Mouse (Mus musculus) retina, postnatal 7 days (tissue): Measurements from ENCODE around the gene Ruvbl1.

Experiments
- DNase-seq: peaks from one replicate; pipeline ENCODE4 v3.0.0-alpha.2; 2012; ENCODE audit warnings: low read depth, low spot score

Ruvbl1 gene

DNA sequence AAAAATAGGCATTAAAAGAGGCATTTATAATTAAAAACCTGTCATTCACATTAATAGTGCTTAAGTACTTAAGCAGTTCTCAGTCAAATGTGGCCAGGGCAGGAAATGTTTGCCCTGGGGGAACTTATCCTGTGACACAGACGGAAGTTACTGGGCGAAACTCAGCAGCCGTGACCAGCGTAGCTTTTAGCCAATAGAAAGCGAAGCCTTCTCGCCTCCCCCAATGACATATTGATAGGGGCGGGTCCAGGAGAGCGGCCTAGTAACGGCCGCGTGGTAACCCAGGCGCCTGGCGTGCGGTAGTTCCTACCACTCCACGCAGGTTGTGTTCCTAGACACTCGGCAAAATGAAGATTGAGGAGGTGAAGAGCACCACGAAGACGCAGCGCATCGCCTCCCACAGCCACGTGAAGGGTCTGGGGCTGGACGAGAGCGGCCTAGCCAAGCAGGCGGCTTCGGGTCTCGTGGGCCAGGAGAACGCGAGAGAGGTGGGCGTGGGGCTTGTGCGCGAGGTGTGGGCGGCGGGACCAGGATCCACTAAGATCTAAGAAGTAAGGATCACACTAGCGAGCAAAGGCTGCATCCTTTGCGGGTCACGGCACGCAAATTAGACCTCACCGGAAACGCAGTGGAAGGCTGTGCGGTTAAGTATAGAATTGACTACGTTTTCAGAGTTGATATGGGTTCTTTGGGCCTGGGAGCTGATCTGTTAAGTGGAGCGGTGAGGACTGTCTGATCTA, at the start of gene Ruvbl1:
TSS of gene Ruvbl1 (plus strand) at position 229 of the 740 bp plus-strand sequence.
- DNase-seq: peak; percentile 91

DNA sequence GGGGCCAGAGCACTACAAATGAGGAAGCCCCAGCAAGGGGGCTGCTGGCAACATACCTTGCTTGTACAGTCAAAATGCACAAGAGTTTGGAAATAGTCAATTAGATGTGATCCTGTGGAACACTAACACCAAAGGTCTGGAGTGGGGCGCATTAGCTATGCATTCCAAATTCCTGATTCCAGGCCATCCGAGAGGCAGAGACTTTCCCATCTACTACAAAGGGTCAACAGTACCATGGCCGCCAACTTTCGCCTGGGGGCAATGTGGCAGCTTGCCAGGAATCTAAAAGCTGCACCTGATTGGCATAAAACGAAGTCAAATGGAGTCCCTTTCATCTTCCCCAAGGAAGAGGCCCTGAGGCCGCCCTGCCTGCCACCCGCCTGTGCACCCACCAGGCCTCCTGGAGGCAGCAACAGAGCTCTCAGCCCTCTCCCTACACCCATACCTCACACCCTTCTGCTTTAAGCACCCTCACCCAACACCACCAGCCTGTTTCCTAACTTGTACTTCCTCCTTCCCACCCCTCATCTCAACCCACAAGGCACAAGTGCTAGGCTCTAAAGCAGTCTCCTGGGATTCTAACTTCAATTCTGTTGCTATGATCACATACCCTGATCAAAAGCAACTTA, 49.0 kb upstream of the Ruvbl1 start:
- no peak for DNase-seq

DNA sequence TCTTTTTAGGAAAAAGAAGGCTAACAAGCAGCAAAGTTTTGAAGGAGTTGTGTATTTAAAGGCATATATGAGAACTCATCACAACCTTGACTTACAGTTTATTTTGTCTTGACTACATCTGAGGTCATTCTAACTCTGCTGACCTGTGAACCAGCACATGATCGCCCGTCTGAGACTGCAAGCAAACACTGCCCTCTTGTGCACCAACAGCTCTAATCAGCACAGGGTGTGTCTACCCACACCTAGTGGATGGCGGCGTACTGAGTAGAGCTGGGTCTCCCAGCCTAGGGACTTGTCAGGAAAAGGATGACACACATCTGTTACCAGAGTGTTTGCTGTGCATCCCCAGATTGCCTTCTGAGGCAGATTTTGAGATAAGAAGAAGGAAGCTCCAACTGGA, 34.0 kb upstream of the Ruvbl1 start:
- peak; percentile 13 for DNase-seq

DNA sequence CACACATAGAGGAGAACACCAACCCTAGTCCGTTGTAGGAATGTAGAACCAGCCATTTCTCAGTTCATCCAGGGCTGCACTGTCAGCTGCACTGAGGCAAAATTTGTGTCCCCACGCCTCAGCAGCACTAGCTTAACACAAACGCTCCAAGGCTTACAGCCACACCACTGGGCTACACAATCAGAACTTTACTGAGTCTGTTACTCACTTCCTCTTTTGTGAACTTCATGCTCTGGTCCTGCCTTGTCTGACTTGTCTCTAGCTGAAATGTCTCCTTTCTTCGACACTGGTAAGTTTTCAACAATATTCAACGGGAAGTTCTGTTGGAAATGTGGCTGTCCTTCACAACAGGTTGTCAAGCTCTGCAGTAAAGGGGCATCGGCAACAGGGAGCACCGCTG, 29.6 kb upstream of the Ruvbl1 start:
- DNase-seq: no peak

DNA sequence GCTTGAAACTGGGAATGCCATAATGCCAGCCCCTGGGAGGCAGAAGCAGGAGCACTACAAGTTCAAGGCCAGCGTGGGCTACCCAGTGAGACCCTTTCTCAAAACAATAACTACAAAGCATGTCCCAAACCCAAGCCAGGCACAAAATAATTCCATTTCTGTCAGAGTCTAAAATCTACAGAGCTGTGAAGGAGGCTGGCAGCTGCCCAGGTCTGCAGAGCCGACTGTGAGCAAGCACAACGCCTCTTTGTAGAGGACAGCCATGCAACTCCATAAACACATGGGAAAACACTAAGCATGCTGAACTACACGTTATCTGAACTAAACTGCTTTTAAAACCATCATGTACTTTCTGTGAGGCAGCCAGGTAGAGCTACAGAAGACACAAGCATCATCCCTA, 26.2 kb upstream of the Ruvbl1 start:
- DNase-seq: no peak

DNA sequence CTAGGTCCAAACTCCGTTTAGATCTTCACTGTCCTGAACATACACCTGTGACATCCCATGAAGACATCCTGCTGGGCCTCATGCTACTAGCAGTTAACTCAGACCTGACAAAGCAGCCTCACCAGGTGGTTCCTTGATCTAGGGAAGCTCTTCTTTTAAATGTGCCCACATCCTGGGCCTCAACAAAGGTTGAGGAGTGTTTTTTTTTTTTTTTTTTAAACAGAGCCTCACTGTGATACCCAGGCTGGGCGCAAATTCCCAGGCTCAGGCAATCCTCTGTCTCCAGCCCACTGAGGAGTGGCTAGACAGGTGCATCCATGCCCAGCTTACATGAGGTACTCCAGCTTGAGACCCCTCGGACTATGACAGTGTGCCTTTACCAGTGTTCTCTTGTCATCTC, 22.7 kb upstream of the Ruvbl1 start:
- no peak for DNase-seq

DNA sequence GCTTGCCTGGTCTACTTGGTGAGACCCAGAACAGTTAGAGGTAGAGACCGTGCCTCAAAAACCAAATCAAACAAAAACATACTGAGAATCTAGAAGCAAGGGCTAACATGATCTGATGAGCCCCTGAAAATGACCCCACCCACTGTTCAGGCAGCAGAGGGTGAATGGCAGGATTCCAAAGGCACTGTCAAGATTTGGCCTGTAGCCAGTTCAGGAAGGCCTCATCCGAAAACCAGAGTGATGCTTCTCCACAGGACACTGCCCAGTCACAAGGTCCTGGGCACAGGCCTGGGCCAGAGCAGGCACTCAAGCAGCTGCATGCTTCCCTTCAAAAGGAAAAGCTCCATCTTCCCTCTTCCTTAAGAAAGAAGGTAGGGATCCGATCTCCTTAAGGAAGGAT, 21.8 kb upstream of the Ruvbl1 start:
- DNase-seq: no peak

DNA sequence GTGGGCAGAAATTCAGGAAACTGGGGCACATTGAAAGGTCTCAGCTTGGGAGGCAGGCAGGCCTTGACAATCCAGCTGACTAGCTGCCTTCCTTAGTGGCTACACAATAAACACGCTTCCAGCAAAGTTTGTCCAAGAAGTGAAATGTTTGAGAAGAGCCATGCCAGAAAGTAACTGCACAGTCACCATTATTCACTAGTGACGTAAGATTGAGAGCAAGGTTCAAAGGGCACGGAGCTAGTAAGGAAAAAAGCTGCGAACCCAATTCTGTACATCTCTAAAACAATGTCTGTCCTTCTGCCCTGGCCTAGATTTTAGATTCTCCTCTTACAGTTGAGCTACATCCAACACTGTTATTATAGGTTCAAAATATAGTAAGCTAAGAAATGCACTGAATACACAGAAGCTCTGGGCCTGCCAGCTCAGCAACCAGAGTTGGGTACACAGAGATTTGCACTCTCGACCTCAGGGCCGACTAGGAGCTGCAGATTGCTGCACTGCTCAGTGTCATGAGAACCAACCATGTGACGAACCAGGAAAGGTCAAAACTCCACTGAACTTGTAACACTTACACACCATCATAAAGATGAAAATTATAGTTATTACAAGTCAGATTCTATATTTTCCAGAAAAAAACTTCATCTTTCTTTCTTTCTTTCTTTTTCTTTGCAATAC, 21.0 kb upstream of the Ruvbl1 start:
- no peak for DNase-seq

DNA sequence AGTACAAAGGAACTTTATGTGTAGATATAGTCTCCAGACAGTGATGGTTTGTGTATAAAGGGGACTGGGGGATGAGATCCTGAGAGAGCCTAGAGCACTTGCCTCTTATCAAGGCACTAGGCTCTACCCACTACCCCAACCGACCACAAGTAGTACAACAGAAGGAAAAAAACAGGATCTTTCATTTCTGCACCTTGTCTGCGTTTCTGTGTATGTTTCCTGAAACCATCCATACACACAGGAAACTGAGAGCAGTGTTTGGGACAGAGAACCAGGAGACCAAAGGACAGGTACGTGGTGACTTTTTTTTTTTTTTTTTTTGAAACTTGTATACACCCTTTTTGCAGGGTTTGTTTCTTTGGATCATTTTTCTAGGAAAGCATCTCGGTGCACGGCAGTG, 19.5 kb upstream of the Ruvbl1 start:
- DNase-seq: no peak

DNA sequence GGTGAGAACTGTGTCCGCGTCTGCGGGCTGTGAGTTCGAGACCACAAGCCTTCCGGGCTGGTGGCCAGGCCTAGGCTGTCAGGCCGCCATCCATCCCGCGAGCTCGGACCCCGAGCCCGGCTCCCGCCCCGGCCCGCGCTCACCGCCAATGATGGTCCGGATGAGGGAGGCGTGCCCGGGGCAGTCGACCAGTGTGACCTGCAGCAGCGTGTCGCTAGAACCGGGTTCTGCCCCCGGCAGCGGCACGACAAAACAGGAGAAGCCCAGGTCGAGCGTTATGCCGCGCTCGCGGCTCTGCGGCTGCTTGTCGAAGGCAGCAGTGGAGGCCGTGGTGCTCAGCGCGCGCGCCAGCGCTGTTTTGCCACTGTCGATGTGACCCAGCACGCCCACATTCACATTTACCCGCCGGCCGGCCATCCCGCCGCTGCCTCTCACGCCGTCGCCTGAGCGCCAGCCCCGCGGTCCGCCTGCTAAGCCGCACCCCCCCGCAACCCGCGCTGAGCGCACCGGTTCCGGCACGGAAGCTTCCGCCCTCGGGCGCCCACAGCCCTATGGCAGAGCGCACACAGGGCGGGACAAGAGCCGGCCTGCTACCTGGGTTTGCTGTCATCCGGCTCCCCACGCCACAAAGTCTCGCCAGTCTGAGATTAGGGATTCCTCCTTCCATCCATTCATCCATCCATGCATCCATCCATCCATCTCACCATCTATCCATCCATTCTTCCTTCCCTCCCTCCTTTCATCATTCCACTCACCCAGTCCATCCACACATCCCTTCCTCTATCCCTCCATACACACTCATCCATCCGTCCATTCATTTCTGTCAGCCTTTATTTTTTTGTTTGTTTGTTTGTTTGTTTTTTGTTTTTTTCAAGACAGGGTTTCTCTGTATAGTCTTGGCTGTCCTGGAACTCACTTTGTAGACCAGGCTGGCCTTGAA, 18.9 kb upstream of the Ruvbl1 start, which contains the start of gene Eefsec:
TSS of gene Eefsec (minus strand) at position 477 of the 940 bp plus-strand sequence.
- peak; percentile 70 for DNase-seq

DNA sequence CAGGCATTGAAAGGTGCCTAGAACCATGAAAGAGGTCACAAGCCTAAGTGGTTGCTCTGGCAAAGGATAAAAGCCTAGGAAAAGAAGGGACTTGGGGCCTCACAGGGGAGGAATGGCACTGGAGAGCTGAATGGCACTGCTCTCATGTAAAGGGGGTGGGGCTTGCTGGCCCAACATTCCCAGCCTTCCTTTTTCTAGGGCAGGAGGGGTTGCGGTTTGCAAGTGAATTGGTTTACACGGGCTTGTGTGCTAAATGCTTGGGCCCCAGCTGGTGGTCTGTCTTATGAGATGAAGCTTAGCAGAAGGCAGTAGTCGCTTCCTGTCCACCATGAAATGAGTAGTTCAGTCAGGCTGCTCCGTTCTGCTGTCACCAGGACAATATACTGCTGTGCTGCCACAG, 17.8 kb upstream of the Ruvbl1 start:
- DNase-seq: no peak

DNA sequence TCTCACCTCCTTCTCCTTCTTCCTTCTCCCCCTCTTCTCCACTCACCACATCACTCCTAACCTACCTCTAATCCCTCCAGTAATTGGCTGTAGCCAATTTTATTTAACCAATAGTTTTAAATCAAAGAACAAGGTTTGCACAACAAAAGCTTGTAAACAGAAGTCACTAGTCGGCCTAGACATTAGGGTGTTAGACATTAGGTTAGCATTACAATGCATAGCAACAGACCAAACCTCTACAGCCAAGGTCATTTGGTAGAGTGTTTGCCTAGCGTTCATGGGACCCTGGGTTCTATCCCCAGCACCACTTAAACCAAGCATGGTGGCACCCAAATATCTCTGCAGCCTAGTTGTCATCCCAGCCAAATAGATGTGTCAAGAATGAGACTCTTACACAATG, 10.7 kb upstream of the Ruvbl1 start:
- DNase-seq: no peak

DNA sequence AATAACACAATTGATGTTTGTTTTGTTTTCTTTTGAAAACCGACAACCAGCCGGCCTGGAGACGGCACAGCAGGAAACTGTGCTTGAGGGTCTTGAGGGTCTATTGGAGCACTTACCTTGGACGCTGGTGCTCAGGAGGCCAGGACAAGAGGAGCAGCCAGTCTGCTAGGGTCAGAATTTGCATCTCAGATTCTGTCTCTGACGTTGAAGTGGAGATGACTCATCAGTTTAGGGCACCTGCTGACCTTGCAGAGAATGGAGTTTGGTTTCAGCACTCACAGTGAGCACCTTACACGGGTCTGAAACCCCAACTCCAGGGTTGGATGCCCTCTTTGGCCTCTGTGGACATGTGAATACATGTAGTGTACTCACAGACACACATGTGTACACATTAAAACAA, 4.7 kb downstream of the Ruvbl1 start:
- no peak for DNase-seq

DNA sequence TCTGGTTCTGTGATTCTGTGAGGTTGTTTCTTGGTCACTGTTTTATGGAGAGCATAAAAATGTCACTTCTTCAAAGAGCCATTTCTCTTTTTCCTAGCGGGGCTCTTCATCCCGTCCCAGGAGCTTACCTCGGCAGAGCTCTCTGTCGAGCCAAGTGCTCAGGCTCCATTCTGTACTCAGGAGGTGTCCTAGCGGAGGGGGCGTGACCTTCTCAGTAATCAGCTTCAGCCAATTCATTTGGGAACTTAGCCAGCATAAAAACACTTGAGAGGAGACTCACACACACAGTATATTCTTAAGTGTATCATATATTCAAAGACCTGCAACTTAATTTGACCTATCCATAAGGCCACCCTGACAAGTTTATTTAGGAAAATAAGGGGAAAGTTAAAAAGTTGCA, 15.2 kb downstream of the Ruvbl1 start:
- no peak for DNase-seq

DNA sequence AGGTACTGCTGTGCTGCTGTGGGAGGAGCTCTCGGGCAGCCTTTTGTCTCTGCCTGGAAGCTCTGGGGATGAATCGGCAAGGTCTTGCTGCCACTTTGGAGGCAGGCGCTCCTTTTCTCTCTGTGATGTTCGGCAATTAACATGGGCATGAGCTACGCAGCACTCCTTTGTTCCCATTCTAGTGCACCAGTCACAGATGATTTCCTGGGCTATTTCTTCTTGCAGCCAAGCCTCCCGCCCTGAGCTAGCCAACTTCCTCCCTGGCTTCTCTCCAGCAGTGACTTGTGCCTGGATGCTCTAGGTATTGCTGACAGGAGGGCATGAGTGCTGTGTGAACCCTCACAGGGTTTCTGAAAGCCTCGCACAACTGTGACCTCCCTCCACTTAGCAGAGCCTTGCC, 17.9 kb downstream of the Ruvbl1 start:
- no peak for DNase-seq

DNA sequence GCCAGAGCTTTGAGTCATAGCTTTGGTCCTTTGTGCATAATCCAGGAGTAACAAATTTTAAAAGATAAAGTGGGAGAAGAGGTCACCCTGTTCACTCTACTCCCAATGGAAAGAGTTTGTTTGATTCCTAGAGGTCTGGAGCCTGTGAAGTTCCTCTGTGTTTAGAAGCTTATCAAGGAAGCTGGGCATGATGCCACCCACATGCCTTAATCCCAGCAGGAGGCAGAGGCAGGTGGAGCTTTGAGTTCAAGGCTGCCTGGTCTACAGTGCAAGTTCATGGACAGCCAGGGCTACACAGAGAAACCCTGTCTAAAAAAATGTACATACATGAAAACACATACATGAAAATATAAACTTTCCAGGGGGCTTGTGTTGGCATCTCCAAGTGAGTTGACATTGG, 18.7 kb downstream of the Ruvbl1 start:
- no peak for DNase-seq

DNA sequence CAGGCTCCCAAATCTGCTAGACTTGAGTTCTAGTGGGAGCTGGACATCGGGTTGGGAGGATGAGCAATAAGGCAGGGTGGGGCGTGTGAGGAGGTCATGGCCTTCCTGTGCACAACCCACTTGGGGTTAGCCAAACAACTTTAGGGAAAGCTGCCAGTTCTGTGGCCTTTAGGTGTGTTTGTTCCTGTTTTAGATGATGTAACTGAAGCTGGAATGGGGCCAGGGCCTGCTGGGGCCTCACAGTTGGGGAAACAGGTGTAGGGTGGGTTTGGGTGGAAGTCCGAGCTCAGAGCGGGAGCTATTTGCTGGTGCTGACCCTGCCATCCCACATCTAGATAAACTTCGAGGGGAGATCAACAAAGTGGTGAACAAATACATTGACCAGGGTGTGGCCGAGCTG, 20.2 kb downstream of the Ruvbl1 start:
- DNase-seq: no peak

DNA sequence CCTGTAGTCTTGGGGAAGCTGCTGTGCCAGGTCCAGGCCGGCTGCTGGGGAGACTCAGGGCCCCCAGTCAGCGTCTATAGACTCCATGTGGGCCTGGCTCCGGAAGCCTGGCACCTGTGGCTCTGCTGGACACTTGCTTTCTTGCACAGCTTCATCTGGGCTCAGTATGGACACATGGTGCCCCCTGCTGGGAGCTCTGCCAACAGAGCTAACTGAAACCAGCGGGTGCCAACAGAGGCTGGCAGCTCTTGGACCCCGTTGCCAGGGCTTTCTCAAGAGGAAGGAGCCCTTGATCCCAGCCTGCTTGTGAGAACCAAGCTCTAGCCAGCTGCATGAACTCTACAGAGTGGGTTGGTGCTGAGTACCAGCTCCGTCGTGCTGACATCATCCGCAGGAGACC, 21.7 kb downstream of the Ruvbl1 start:
- DNase-seq: peak; percentile 54

DNA sequence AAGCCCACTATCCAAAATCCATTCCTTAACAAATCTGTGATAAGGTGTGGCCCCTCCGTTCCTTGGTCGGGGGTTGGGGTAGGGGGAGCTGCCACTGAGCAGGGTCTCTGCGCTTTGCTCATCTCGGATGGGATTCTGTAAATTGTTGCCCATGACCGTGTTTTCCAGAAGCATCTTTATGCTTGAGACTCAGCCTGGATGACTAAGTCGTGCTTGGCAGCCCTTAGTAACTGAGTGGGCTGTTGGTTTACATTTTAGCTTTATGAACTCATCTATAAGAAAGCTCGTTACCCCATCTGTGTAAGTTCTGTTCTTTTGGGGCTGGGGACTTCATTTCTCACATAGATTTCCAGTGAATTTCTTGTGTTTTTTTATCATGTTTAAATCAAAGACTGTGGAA, 23.8 kb downstream of the Ruvbl1 start:
- DNase-seq: no peak

DNA sequence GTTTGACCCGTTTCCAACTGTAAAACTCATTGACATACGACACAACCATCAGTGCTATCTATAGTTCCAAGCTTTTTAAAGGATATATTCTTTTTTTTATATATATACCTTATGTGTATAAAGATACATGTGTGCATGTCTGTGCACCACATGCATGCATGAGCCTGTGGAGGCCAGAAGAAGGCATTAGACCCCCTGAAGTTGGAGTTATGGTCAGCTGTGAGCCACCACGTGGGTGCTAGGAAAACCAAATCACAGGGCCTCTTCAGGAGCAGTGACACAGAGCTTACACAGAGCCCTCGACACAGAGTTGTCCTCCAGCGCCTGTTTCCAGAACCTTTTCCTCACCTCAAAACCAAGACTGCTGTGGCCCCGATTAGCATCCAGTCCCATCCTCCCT, 24.6 kb downstream of the Ruvbl1 start:
- no peak for DNase-seq

DNA sequence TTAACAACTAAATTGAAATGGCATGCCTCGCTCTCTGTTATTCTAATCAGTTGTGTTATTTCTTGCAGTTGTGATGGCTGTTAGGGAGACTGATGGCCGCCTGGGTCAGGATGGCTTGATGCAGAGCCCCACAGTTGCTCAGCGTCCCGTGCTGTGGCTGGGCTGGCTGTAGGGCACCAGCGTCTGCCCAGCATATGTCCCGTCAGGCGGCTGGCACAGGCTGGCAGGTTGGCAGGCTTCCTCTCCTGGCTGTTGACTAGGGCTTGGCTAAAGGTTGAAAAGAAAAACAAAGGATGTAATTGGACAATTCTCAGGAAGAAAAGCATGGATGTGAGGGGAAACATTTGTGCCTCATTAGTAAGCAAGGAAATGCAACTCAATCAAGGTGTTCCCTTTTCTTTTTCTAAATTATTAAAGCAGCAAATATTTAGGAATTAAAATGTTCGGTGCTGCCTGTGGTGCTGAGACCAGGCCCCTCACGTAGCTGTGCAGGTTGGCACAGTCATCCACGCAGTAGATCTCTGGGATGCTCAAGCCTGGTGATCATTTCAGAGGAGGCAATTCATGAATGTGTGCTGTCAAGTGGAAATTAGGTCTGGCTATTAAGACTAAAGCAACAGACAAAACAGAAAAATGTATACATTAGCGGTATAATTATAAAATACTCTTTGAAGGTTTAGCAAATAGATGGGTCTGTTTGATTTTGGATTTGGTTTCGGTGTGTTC, 25.6 kb downstream of the Ruvbl1 start:
- DNase-seq: no peak
